Mouse (Mus musculus): ENCODE results near the gene Kcna5. TPM values are rescaled to one million over a fixed set of nuclear protein-coding genes. Genes with fewer than 3 reads are reported as not detected.

The Kcna5 gene
- polyA plus RNA-seq, 1 experiment from 2014 or later: 0.09 TPM

DNA sequence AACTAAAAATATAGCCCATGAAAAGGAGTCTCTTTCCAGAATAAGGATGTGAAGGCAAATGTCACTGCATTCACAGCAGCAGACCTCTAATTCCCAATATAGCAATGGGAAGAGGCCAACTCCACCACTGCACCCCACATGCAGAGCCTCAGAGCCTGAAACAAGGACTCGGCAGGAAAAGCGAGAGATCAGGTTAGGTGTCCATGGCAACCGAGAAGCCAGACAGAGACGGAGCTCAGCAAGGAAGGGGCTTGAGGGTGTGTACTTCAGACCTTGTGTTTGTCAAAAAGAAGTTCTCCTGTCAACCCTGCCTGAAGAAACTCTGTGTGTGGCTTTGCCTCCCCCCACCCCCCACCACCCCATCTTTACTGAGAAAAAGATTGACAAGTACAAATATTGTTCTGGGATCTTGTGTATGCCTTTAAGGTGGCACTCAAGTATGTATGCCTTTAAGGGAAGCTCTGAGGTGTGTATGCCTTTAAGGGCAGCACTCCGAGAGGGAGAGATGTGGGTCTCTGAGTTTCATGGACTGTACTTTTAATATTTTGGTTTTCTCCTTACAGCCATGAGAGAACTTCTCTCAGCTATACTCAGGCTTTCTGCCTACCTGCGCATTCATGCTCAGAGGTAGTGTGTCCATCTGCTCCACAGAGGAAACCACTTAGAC lies 37.9 kb downstream of the Kcna5 start:
- WGBS (ENCODE audit: insufficient replicate concordance): 47% methylated on average over 6 of the region's 6 CpGs
- no peaks in the 10 kb centered on the region for H3K9me3 ChIP-seq (replicated peaks; ENCODE audit: control insufficient read depth, low read length)
- no peak overlapping the region for H3K27ac ChIP-seq (ENCODE audit: low read length)
- no peak for ATAC-seq (ENCODE audit: low read depth)
- no peaks in the 10 kb centered on the region for H3K27me3 ChIP-seq (ENCODE audit: control insufficient read depth, insufficient read depth, low read depth, low read length)
- no peaks in the 10 kb centered on the region for H3K4me1 ChIP-seq (ENCODE audit: control insufficient read depth, low read depth, low read length)
- H3K4me2 ChIP-seq (ENCODE audit: low read depth, low read length): no peak overlapping the region
- no peak overlapping the region for H3K9ac ChIP-seq (ENCODE audit: low read depth, low read length)
- H3K36me3 ChIP-seq (ENCODE audit: control insufficient read depth, insufficient read depth): no peaks in the 10 kb centered on the region
- no peak overlapping the region for H3K4me3 ChIP-seq (ENCODE audit: low read depth, low read length)

DNA sequence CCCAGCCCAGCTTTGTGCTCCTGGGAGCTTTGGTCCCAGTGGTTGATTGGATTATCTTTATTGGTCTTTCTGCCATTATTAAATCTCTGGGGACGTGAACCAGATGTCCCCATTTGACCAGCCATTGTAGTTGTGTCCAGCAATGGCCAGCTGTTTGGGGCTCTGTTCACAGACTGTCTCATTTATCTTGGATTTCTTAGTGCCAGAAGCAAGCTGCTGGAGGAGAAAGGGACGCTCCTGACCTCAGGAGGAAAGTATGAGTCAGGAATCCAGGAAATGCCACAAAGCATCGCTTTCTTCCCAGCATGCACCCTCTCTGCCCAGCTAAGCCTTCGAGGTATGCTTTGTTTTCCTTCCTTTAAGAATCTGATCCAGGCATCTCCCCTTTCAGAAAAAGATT lies 48.1 kb downstream of the Kcna5 start:
- 21% methylated on average over 4 of the region's 4 CpGs for WGBS (ENCODE audit: insufficient replicate concordance)
- ATAC-seq (ENCODE audit: low read depth): no peak

DNA sequence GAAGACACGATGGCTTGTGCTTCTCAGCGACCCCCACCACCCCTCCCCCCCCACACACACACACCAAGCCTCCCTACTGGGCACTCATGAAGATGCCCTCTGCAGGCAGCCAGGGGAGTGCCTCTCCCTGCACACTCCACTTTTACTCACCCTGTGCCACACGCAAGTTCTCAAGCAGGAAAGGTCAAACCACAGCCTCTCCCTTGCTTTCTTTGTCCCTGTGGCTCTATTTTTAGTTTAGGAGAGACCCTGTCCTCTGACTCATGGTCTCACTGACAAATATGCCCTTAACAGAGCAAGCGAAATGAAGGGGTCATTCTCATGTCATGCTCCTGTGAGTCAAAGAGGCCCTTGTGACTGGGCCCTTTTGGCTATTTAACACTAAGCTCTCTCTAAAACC lies 50.3 kb downstream of the Kcna5 start:
- H3K27me3 ChIP-seq (ENCODE audit: control insufficient read depth, insufficient read depth, low read depth, low read length): no peaks in the 10 kb centered on the region
- no peak overlapping the region for H3K9ac ChIP-seq (ENCODE audit: low read depth, low read length)
- no peaks in the 10 kb centered on the region for H3K4me1 ChIP-seq (ENCODE audit: control insufficient read depth, low read depth, low read length)
- ATAC-seq (ENCODE audit: low read depth): no peak
- no peak overlapping the region for H3K4me2 ChIP-seq (ENCODE audit: low read depth, low read length)
- no peak overlapping the region for H3K27ac ChIP-seq (ENCODE audit: low read length)
- H3K36me3 ChIP-seq (ENCODE audit: control insufficient read depth, insufficient read depth): no peaks in the 10 kb centered on the region
- WGBS (ENCODE audit: insufficient replicate concordance): 23% methylated on average over 4 of the region's 4 CpGs
- no peaks in the 10 kb centered on the region for H3K9me3 ChIP-seq (replicated peaks; ENCODE audit: control insufficient read depth, low read length)
- H3K4me3 ChIP-seq (ENCODE audit: low read depth, low read length): no peak overlapping the region

More for the DNA sequence above, 48.1 kb downstream of the Kcna5 start:
- Histone ChIP-seq H3K27ac (ENCODE audit: low read length) (no peak overlapping the region), H3K4me2 (ENCODE audit: low read depth, low read length) (no peak overlapping the region), H3K36me3 (ENCODE audit: control insufficient read depth, insufficient read depth) (no peaks in the 10 kb centered on the region), H3K9me3 (replicated peaks; ENCODE audit: control insufficient read depth, low read length) (no peaks in the 10 kb centered on the region), H3K4me3 (ENCODE audit: low read depth, low read length) (no peak overlapping the region), H3K4me1 (ENCODE audit: control insufficient read depth, low read depth, low read length) (no peaks in the 10 kb centered on the region), H3K9ac (ENCODE audit: low read depth, low read length) (no peak overlapping the region), H3K27me3 (ENCODE audit: control insufficient read depth, insufficient read depth, low read depth, low read length) (no peaks in the 10 kb centered on the region)

DNA sequence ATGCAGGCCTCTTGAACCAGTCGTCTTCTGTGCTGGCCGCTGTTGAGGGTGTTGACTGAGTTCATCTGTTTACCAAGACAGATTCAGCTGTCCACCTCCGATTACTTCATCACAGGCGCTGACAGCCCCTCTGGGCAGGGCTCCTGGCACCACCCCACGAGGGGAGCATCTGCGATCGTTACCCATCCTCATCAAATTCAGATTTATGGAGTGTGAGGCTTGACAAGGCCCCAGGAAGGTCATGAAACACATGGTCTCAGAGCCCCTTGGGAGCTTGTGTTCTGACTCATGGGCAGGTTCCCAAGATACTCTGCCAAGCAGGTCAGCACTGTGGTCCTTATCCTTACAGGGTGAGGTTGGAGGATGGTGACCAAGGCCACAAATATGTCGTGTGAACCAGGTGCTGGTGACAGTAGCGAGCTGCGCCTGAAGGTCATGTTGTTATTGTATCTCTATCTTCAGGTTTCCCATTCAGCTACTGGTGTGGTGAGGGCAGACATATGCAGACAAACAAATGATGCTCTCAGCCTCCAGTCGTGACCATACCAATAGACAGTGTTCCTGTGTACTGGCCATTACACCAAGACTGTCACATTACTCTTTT lies 51.8 kb downstream of the Kcna5 start:
- Histone ChIP-seq H3K4me1 (ENCODE audit: control insufficient read depth, low read depth, low read length) (no peaks in the 10 kb centered on the region), H3K27ac (ENCODE audit: low read length) (no peak overlapping the region), H3K9ac (ENCODE audit: low read depth, low read length) (no peak overlapping the region), H3K9me3 (replicated peaks; ENCODE audit: control insufficient read depth, low read length) (no peaks in the 10 kb centered on the region), H3K27me3 (ENCODE audit: control insufficient read depth, insufficient read depth, low read depth, low read length) (no peaks in the 10 kb centered on the region), H3K36me3 (ENCODE audit: control insufficient read depth, insufficient read depth) (no peaks in the 10 kb centered on the region), H3K4me2 (ENCODE audit: low read depth, low read length) (no peak overlapping the region), H3K4me3 (ENCODE audit: low read depth, low read length) (no peak overlapping the region)
- 59% methylated on average over 11 of the region's 11 CpGs for WGBS (ENCODE audit: insufficient replicate concordance)
- no peak for ATAC-seq (ENCODE audit: low read depth)

Other genes starting within 250 kb of the Kcna5 start
- gene Kcna1, start 111.0 kb upstream of the Kcna5 start, polyA plus RNA-seq (2015; fragmentation: Nextera tagmentation; extraction: Ambion mirVana): 0.02 and 0.04 TPM in 2 replicates
- 0.05 and 0.06 TPM in 2 replicates for gene Kcna6, start 205.3 kb upstream of the Kcna5 start, polyA plus RNA-seq (2015; fragmentation: Nextera tagmentation; extraction: Ambion mirVana)